Mouse (Mus musculus) limb, embryonic 14.5 days (tissue): ENCODE results near the gene Tbc1d14. TPM values are rescaled to one million over a fixed set of nuclear protein-coding genes. Genes with fewer than 3 reads are reported as not detected.

ENCODE experiments used
- ATAC-seq: fragments of 200-750 bp; cut with Nextera tagmentation; 2 replicates; pipeline ENCODE4 v1.8.0; 2017; ENCODE audit warnings: low read depth, moderate number of reproducible peaks, moderate TSS enrichment; ENCODE audit not compliant: low FRiP score
- DNase-seq: peaks from one replicate; pipeline ENCODE4 v3.0.0-alpha.2; 2015; ENCODE audit warnings: low spot score
- H3K27ac ChIP-seq: fragments of 300-500 bp; sonication (generic); replicated peaks from 2 replicates; pipeline ENCODE4 v1.5.1; 2014; ENCODE audit warnings: low read depth, mild to moderate bottlenecking, low read length, moderate library complexity, mixed read lengths
- H3K27me3 ChIP-seq: fragments of 300-500 bp; sonication (generic); 2 replicates; pipeline ENCODE4 v1.6.1; 2014; ENCODE audit warnings: low read length, mixed read lengths; ENCODE audit not compliant: control insufficient read depth, insufficient read depth
- H3K36me3 ChIP-seq: fragments of 300-500 bp; sonication (generic); 2 replicates; pipeline ENCODE4 v1.6.1; 2014; ENCODE audit warnings: mild to moderate bottlenecking, low read length, moderate library complexity, mixed read lengths; ENCODE audit not compliant: control insufficient read depth, insufficient read depth
- H3K4me1 ChIP-seq: fragments of 300-500 bp; sonication (generic); 2 replicates; pipeline ENCODE4 v1.6.1; 2014; ENCODE audit warnings: antibody characterized with exemption, low read length, mixed read lengths; ENCODE audit not compliant: control insufficient read depth, insufficient read depth
- H3K4me2 ChIP-seq: fragments of 300-500 bp; sonication (generic); replicated peaks from 2 replicates; pipeline ENCODE4 v1.6.1; 2014; ENCODE audit warnings: low read depth, mild to moderate bottlenecking, low read length, moderate library complexity; ENCODE audit not compliant: severe bottlenecking
- H3K4me3 ChIP-seq: fragments of 300-500 bp; sonication (generic); replicated peaks from 2 replicates; pipeline ENCODE4 v1.5.1; 2014; ENCODE audit warnings: low read length
- H3K9ac ChIP-seq: fragments of 300-500 bp; sonication (generic); 2 replicates; pipeline ENCODE4 v1.6.1; 2014; ENCODE audit warnings: mild to moderate bottlenecking, low read depth, low read length, moderate library complexity; ENCODE audit not compliant: severe bottlenecking
- H3K9me3 ChIP-seq: fragments of 300-500 bp; sonication (generic); 2 replicates; pipeline ENCODE4 v1.6.1; 2016; ENCODE audit warnings: low read length; ENCODE audit not compliant: control insufficient read depth
- POLR2A ChIP-seq: fragments of 200-500 bp; IDR thresholded peaks from 2 replicates; pipeline ENCODE4 v1.8.0; 2012; ENCODE audit warnings: inconsistent platforms, mild to moderate bottlenecking, moderate library complexity, borderline replicate concordance; ENCODE audit not compliant: insufficient read depth, insufficient read length; ENCODE audit errors: extremely low read depth
- WGBS: fragments of 180-500 bp; shearing (Covaris S2); extraction: QIAGEN DNeasy Blood & Tissue Kit; methylation state at CpG from one replicate; pipeline ENCODE4 v1.1.7; 2014; 5-methylcytosine and 5-hydroxymethylcytosine counted together
- polyA plus RNA-seq, 2 experiments: library from polyadenylated mRNA; depleted of rRNA in 1 of 2; stranded (reverse) in 1 of 2; unstranded in 1 of 2; fragments of >200 nt; fragmentation: Nextera tagmentation in 1 of 2; extraction: Ambion mirVana in 1 of 2; gene quantifications; 2 replicates each; pipeline versions ENCODE4 v1.2.1 to v1.2.3; 2012 to 2014

Tbc1d14 gene
- polyA plus RNA-seq (2012; rRNA removed) = 46.6 and 54.6 TPM in 2 replicates
- 37.9 and 46.3 TPM in 2 replicates for polyA plus RNA-seq (2014; fragmentation: Nextera tagmentation; extraction: Ambion mirVana)

- no peaks in the 10 kb centered on the region for H3K27me3 ChIP-seq
- H3K9me3 ChIP-seq = no peaks in the 10 kb centered on the region
- DNase-seq = no peak
- no peak within 1 kb of the TSS for H3K27ac ChIP-seq
- H3K9ac ChIP-seq = no peak within 1 kb of the TSS
- H3K36me3 ChIP-seq = no peaks in the 10 kb centered on the region
- H3K4me3 ChIP-seq = no peak within 1 kb of the TSS
- no peak within 1 kb of the TSS for H3K4me2 ChIP-seq
- TF ChIP-seq POLR2A = no peak
- ATAC-seq = no peak
- 63% methylated on average over 5 of the region's 5 CpGs for WGBS
- no peaks in the 10 kb centered on the region for H3K4me1 ChIP-seq
Observed at GRCm38 (mm10) chr5:36593176-36593575, at the start of gene Tbc1d14. Gene Tbc1d14 (minus strand): TSS chr5:36593276.

GRCm38 (mm10) chr5:36625612-36626011 is 32.5 kb upstream of the Tbc1d14 start:
- DNase-seq (no peak), ATAC-seq (no peak)
- Histone ChIP-seq H3K27ac (no peak overlapping the region), H3K36me3 (peaks cover 22% of the 10 kb centered on the region), H3K4me2 (no peak overlapping the region), H3K9me3 (no peaks in the 10 kb centered on the region), H3K27me3 (no peaks in the 10 kb centered on the region), H3K9ac (no peak overlapping the region), H3K4me1 (no peaks in the 10 kb centered on the region), H3K4me3 (no peak overlapping the region)
- WGBS = 76% methylated on average over 5 of the region's 5 CpGs
- no peak for TF ChIP-seq POLR2A

GRCm38 (mm10) chr5:36623670-36624069 is 30.6 kb upstream of the Tbc1d14 start:
- Histone ChIP-seq H3K4me3 (no peak overlapping the region), H3K27ac (no peak overlapping the region), H3K27me3 (no peaks in the 10 kb centered on the region), H3K36me3 (peaks cover 20% of the 10 kb centered on the region), H3K9me3 (no peaks in the 10 kb centered on the region), H3K4me2 (no peak overlapping the region), H3K4me1 (no peaks in the 10 kb centered on the region), H3K9ac (no peak overlapping the region)
- ATAC-seq = no peak
- no peak for TF ChIP-seq POLR2A
- DNase-seq = no peak
- WGBS = 80% methylated on average over 5 of the region's 5 CpGs

- H3K27ac ChIP-seq = no peak overlapping the region; the same call in 1 of the 2 replicates
- no peak for TF ChIP-seq POLR2A
- H3K4me2 ChIP-seq = no peak overlapping the region
- peaks cover 28% of the 10 kb centered on the region for H3K36me3 ChIP-seq
- H3K9ac ChIP-seq = no peak overlapping the region
- ATAC-seq = no peak
- H3K27me3 ChIP-seq = no peaks in the 10 kb centered on the region
- H3K9me3 ChIP-seq = no peaks in the 10 kb centered on the region
- H3K4me1 ChIP-seq = no peaks in the 10 kb centered on the region
- no peak for DNase-seq
- 86% methylated on average over 5 of the region's 5 CpGs for WGBS
- H3K4me3 ChIP-seq = no peak overlapping the region
Observed at GRCm38 (mm10) chr5:36621058-36621449, 28.0 kb upstream of the Tbc1d14 start.

GRCm38 (mm10) chr5:36620409-36621057 is 27.5 kb upstream of the Tbc1d14 start:
- no peaks in the 10 kb centered on the region for H3K9me3 ChIP-seq
- H3K4me2 ChIP-seq = no peak overlapping the region
- H3K27me3 ChIP-seq = no peaks in the 10 kb centered on the region
- H3K9ac ChIP-seq = no peak overlapping the region
- no peak for TF ChIP-seq POLR2A
- no peak for ATAC-seq
- H3K27ac ChIP-seq = no peak overlapping the region; the same call in 1 of the 2 replicates
- H3K4me1 ChIP-seq = no peaks in the 10 kb centered on the region
- H3K36me3 ChIP-seq = peaks cover 33% of the 10 kb centered on the region
- 83% methylated on average over 8 of the region's 8 CpGs for WGBS
- DNase-seq = no peak
- H3K4me3 ChIP-seq = no peak overlapping the region

- no peak for DNase-seq
- Histone ChIP-seq H3K4me3 (no peak overlapping the region), H3K4me1 (no peaks in the 10 kb centered on the region), H3K9ac (no peak overlapping the region), H3K36me3 (peaks cover 48% of the 10 kb centered on the region), H3K27ac (no peak overlapping the region), H3K4me2 (no peak overlapping the region), H3K27me3 (no peaks in the 10 kb centered on the region), H3K9me3 (no peaks in the 10 kb centered on the region)
- ATAC-seq = no peak
- 89% methylated on average over 5 of the region's 5 CpGs for WGBS
- no peak for TF ChIP-seq POLR2A
Observed at GRCm38 (mm10) chr5:36618890-36619289, 25.8 kb upstream of the Tbc1d14 start.
